Mouse (Mus musculus): ENCODE measurements around the gene Plekha5.
"Not testable (repeated sequence)": the region's sequence is repeated elsewhere in the genome, so short reads cannot be mapped to it uniquely, and the experiment has no call there.

Gene Plekha5

DNA sequence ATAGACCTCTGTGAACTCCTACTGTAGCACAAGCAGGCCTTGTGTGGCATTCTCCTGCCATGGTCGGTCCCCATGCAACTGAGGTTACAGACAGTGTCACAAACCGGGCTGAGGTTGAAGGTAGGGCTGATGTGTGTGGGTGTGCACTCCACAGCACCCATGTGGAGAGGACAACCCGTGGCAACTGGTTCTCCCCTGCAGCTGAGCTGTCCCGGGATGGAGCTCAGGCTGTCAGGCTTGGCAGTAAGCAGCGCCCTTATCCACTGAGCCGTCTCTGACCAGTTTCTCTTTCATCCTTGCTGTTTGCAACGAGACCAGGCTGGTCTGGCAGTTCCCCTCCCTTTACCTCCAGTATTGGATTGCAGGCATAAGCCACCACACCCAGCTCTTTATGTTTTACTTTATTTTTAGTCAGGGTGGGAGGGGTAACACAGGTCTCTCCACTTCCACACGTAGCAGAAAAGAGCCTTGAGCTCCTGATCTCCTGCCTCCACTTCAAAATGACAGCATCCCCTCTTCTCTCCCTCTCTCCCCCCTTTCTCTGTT lies 162.9 kb downstream of the Plekha5 start:
- DNase-seq = no peak

DNA sequence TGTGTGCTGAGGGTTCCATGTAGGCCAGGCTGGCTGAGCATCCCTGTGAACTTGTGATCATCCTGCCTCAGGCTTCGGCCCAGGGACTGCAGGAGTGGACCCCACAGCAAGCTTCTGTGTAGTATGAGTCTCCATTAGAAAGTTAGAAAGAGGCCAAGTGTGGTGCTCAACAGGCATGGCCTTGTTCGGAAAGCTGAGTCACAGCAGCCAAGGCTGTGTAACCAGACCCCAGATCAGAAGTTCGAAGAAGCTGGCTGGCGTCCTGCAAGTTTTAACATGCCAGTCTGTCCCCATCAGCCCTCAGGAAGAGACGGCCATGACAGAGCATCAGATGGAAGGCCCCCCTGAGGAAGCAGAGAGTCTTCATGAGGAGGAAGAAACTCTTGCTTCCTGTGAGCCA lies 167.5 kb downstream of the Plekha5 start:
- no peak for DNase-seq

DNA sequence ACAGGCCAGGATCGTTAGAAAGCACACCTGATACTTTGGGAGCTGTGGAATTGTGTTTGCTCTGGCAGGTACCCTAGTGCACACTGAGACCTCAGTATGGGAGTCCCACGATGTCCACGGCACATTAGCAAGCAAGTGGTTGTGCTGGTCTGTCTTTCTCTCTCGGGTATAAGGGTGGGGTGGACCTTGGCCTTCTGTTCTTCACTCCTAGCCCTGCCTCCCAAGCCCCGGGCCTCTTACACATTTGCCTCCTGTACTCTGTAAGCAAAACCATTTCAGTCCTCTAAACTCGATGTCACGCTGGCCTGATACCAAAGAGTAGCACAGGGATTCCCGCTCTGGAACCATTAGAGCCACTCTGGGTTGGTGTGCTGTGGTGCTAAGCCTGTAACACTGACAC lies 168.9 kb downstream of the Plekha5 start:
- DNase-seq = no peak

DNA sequence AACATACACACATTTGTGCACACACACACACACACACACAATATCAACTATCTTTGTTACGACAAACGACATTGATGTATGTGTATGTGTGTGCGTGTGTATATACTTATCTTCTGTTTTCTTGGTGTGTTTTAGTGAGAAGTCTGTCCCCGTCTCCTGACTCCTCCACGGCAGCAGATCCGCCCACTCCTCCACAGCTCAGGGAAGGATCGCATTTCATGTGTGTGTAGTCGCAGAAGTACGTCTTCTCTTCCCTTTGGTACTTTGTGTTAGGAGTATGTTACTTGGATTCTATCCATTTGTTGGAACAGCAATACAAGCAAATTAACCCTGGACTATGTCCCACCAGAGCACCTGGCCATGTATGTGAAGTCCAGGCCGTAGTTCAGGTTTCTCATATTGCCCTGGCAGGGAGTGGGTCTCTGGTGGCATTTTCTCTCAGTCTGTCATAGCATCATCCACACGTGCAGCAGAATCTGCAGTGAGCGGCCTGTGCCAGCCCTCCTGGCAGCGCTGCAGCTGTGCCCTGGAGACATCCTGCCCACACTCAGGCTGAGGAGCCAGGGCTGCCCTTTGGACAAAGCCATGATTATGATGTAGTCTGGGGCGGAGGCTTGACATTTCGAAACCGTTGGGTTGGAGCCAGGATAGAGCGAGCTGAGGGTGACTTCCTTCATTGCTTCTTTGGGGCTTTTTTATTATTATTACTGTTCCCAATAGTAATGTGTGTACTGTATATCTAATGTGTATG lies 169.7 kb downstream of the Plekha5 start:
- DNase-seq = peak; percentile 84

DNA sequence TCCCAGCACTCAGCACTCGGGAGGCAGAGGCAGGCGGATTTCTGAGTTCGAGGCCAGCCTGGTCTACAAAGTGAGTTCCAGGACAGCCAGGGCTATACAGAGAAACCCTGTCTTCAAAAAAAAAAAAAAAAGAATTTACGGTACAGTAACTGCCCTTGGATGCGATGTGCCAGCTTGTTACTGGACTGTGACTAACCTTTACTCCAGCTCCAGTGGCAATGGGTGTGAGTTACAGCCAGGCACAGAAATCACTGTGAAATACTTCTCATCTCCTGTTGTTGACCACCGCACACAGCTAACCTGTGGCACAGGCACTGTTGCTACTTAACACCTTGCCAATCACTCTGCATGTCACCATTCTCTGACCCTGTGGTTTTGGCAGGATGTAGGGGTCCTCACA lies 171.7 kb downstream of the Plekha5 start:
- peak; percentile 49 for DNase-seq

DNA sequence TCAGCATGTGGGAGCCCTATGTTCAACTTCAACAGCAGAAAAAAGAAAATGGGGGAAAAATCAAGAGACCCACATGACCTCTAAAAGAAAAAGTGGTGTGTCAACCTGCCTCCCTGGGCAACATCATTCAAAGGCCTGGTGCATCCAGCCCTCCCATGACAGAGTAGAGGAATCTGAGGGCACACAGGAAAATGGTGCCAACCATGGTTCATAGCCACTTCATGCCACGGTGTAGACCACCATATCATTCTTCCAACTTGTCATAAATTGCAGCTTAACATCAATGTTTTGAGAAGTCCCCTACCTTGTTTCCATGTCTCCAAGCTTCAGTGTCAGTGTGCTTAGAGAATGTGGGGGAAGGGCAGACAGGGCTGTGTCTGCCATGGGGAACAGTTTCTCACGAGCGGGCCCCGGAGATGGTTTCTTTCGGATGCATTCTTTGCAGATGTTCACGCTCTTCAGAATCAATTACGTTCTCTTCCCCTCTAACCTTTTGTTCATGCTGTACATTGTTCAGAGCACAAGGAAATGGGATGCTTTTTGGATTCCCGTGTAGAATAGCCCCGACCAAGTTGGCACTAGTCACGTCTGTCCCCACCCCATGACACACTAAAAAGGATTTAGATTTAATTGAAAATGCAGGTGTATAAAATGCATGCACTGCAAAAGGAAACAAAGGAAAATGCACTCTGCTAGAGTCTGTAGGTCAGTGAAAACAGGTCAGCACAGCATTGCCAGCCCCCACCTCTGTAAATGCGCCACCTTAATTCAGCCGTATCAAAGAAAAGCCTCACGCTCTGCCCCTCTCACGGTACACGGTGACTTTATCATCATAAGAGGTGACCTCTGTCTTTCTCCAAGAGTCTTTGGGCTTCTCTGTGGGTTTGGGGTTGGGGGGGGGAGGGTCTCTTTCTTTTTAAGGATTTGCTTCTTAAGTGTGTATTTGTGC lies 173.8 kb downstream of the Plekha5 start:
- DNase-seq = no peak

DNA sequence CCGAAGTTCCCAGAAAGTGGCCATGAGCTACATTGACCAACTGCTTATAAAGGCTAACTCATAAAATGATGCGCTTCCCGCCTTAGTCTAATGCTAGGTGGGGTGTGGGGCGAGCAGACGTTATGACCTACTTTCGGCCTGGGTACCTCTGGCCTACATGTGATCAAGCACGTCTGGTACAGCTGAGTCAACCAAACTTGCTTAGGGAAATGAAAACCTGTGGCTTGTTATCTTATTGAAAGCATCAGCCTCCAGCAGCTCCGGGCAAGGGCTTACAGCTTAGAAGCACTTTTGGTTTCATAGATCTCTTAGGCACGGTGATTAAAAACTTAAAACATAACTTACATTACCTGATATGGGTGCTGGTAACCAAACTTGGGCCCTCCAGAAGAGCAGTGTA lies 174.7 kb downstream of the Plekha5 start:
- DNase-seq = no peak

DNA sequence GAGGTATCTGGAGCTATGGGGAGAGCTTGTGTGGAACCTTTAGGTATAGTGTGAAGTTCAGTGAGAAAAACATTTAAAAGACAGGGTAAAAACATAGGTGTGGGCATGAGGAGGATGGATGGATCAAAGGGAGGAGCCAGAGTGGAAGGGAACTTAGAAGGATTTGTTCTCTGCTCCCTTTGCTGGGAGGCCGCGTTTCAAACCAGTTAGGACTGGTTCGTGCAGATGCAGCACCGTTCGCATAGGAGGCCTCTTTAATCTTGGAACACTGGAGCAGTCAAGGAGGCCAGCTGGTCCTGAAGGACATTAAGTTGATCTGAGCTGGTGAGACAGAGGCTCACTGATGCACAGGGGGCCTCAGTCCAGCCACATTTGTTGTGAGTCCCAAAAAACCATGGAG lies 175.5 kb downstream of the Plekha5 start:
- DNase-seq = no peak

DNA sequence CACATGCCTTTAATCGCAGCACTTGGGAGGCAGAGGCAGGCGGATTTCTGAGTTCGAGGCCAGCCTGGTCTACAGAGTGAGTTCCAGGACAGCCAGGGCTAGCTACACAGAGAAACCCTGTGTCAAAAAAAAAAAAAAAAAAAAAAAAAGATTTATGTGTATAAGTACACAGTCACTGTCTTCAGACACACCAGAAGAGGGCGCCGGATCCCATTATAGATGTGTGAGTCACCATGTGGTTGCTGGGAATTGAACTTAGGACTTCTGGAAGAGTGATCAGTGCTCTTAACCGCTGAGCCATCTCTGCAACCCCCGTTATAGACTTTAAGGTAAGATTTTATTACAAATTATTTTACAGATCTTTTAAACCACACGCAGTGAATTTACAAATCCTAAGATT lies 176.8 kb downstream of the Plekha5 start:
- DNase-seq = not testable (repeated sequence)

DNA sequence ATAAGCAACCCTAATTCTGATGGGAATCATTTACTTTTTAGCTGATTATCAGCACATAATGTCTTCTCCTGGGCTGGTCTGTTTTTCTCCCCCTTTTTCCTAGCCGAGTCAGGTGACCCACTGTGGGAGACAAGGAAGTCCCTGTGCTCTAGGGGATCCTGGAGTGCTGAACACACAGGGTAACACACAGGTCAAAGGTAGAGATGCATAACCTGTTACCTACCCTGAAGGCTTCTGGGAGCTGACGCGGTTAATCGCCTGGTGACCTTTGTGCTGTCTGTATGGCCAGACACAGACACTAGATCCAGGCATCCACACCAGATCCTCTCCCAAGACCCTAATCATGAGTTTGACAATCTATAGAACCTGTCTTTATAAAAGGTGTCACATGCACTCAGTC lies 177.3 kb downstream of the Plekha5 start:
- peak; percentile 53 for DNase-seq

DNA sequence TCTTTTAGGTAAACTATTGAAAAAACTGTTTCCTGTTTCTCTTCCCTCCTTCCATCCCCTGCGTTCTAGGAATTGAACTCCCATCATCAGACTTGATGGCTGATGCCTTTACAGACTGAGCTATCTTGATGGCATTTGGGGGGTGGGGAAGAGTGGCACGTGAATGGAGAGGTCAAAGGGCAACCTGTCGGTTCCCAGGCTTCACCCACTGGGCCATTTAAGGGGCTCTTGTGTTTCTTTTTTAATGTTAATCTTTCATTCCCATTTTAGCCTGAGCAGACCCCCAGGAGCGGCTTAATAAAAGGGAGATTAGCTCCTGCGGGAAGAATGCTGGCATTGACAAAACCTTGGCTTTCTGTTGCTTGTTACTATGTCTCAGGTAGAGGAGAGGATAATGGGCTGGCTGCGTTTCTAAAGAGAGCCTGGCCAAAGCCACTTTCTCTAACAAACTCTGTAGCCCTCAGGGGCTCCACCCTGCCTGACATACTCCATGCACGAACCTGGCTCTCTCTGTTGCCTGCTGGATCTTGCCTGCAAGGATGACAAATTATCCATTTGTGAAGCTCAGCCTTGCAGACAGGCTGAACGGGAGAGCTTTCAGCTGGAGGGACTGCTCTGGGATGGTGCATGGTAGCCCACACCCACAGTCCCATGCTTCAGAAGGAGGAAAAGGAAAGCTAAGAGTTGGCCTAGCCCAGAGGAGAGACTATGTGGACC lies 179.5 kb downstream of the Plekha5 start:
- DNase-seq = no peak

DNA sequence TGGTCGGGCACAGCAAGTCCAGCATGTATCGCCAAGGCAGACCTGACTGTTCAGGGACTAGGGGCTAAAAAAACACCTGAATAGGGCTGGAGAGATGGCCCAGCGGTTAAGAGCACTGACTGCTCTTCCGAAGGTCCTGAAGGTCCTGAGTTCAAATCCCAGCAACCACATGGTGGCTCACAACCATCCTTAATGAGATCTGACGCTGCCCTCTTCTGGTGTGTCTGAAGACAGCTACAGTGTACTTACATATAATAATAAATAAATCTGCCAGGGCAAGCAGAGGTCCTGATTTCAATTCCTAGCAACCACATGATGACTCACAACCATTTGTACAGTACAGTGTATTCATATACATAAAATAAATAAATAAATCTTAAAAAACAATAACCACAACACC lies 181.3 kb downstream of the Plekha5 start:
- not testable (repeated sequence) for DNase-seq

DNA sequence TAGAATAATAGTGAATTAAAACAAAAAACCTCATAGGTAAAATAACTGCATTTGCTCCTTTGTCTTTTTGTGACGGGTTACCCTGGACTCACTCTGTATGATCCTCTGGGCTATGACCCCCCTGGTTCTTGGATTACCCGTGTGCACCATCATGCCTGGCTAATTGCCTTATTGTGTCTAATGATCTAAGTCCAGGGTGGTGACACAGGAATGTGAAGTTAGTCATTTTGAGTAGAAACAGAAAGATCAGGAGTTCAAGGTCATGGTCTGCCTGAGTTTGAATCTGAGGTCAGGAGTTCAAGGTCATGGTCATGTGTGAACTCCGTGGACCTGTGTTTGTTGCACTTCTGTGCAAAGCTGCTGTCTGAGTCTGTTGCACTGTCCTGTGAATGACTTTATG lies 181.9 kb downstream of the Plekha5 start:
- no peak for DNase-seq

DNA sequence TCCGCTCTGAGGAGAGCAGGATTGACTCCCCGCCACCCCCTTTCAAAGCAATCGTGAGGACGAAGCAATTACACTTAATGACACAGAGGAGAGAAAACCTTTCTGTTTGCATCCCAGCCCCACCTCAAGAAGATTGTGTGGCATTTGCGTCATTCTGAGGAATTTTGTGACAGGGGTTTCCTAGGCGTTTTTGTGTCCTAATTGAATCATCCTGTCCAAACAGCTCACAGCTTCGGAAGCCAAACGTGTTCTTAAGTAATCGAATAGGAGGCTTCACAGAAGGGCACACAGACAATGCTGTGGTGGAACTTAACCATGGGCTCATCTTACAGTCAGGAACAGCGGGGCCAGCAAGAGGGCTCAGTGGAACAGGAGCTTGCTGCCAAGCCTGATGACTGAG lies 182.7 kb downstream of the Plekha5 start:
- no peak for DNase-seq

DNA sequence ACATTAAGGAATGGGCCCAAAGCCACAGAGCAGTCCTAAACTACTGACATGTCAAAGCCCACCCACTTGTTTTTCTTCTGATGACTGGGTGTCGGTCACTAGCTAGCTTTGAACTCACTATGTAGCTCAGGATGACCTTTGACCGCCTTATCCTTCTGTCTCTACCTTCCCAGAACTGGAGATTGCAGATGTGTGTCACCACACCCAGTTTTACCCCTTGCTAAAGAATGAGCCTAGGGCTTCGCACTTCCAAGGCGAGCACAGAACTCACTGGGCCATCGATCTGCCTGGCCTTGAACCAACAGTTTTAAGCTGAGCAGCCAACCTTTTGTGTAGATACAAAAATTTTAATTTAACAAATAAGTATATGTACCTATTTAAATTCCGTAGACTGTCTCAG lies 184.8 kb downstream of the Plekha5 start:
- no peak for DNase-seq

DNA sequence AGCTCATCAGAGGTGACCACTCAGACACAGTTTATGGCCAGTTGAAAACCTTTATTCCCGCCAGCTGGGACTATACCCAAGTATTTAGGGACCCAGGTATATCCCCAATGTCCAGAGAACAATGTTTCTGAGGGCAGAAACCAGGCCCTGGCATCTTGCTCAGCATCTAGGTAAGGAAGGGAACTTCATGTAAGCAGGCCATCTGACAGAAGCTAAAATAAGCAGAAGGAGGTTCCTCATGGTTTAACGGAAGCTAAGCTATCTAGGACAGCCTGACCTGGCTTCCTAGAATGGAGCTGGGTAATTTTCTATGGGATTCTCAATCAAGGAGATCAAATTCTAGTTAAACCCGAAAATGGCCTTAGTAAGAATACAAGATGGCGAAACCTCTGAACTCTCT lies 185.7 kb downstream of the Plekha5 start:
- DNase-seq = no peak

DNA sequence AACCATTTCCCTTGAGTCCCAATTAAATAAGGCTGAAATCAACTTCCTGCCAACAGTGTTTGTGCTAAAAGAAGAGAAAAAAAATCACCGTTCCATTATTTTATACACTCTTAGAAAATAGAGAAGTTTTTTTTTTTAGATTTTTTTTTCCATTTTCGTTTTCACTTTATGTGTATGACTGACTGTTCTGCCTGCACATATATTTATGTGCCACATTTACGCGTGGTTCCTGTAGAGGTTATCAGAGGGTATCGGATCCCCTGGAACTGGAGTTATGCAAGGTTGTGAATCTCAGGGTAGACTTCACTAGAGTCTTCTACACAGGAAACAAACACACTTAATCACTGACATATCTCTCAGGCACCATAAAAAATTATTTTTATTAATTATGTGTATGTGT lies 186.3 kb downstream of the Plekha5 start:
- no peak for DNase-seq

DNA sequence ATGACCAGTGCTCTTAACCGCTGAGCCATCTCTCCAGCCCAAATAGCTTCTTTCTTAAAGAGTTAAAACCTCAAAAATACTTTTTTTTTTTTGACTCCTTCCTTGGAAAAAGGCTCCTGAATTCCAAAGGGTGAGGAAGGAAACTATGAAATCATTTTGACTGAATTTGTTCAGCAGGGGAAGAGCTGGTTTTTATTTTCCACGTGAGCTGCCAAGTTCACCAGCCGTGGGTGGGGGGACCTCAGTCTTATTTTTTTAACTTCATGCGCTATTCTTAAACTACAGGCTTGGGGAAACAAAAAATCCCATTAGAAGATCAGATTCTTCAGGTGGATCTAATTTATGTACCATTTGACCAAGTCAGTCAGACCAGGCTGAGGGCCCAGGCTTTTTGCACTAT lies 187.4 kb downstream of the Plekha5 start:
- DNase-seq = no peak

DNA sequence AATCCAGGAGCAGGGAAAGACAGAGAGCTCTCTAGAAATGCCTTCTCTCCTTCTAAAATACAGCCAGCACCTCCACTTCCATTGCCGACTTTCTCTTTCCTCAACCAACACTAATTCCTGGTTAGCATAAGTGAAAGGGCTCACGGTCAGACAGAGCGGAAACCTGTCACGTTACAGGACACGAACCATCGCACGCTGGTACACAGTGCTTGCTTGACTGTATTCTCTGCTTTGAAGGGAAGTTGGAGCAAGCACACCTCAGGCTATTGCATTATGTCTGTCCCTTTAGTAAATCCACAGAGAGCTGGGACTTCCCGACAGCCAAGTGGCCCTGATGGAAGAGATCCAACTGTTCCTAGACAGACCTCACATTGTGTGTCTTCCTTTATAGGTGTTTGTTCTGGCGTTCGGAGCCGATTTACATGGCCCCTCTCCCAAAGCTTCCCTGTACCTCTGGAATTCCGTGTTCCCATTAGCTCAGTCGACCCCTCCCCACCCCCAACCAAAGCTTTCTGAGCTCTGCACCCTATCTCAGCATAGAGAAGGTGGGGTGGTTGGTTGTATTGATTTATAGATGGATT lies 188.1 kb downstream of the Plekha5 start:
- no peak for DNase-seq

DNA sequence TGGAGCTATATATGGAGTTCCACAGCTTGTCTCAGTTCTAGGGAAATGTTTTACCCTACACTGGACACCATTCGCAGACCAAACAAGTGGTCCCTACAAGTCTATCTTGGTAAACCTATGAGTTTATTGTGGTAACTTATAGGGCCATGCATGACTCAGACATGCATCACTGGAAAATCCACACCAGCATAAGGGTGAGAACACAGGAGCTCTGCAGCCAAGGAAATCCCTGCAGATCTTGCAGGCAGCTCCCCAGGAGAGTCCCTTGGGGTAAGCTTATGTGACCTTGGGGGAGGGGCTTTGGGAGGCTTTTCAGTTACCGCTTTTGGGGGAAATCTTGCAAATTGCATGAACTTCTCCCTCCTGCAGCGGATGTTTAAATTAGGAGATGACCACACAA lies 190.0 kb downstream of the Plekha5 start:
- DNase-seq = no peak

DNA sequence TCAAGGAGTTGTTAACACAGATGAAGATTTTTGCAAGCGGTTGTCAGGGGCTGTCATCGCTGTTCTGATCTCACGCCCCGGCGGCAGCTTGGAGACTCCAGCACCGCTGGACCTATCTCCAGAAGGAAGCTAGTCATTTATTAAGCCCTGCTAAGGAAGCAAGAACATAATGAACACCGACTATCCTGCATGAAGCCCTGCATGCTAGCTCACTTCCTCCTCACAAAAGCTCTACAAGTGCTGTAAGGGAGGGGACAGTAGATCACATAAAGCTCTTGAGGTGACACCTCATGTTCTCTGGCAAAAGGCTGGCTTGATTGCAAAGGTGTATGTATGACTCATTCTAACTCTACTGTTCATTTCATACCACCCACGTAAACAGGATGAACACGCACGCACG lies 190.9 kb downstream of the Plekha5 start:
- DNase-seq = peak; percentile 22

DNA sequence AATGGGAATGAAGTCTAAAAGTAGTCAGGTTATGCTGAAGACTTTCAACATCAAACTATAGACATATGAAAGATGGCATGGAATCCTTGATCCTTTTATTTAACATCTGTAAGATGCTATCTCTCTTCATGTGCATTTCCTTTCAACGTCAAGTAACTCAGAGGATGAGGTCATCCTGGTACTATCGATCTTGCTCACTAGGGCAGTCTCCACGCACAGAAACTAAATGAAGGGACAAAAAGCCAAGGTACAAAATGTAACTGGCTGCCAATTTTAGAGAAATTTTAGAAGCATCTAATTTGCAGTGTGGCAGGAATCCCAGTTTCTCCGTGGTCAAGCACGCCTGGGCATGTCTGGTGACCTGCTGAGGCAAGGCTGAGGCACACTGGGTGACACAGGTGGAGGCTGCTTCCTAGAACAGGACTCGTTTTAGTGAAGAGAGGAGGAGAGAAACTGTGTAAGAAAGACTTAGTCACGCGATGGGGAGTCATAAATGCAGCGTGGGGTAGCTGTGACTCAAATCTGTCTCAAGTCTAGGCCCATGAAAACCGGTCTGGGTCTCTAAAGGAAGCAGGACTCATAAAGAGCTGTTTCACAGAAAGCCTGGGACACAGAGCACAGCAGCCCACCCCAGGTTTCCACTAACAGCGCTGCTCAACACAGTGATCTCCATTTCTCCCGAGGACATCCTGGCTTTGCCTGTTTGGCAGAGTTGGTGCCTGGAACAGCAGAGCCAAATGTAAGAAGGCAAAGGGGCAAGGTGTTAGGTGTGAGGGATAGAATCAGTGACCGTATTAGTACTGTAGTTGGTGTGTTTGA lies 196.9 kb downstream of the Plekha5 start:
- DNase-seq = no peak
